Mouse (Mus musculus) layer of hippocampus, adult 8-10 months (tissue): ENCODE measurements around the gene Fmnl3. TPM values are rescaled to one million over a fixed set of nuclear protein-coding genes. Genes with fewer than 3 reads are reported as not detected.

Source experiments
- DNase-seq, 2 experiments: peaks; one replicate each; pipeline ENCODE4 v3.0.0; 2022; ENCODE audit warnings: low spot score in 2 of 2
- total RNA-seq, 4 experiments: library from RNA; stranded (reverse); gene quantifications; 2 replicates each; pipeline ENCODE4 v1.2.4; 2022

Fmnl3 gene
- total RNA-seq, 4 experiments from 2014 or later: 8.9 to 19.6 (median 14.1) TPM

GRCm38 (mm10) chr15:99318861-99319410 lies 51.3 kb downstream of the Fmnl3 start:
- no peak for DNase-seq

GRCm38 (mm10) chr15:99318071-99318470 lies 52.2 kb downstream of the Fmnl3 start:
- no peak for DNase-seq

GRCm38 (mm10) chr15:99317267-99317651 lies 53.0 kb downstream of the Fmnl3 start:
- no peak for DNase-seq

- peak; percentile 69 to 83 for DNase-seq
Observed at GRCm38 (mm10) chr15:99316314-99317266, 53.7 kb downstream of the Fmnl3 start.

GRCm38 (mm10) chr15:99314891-99315290 lies 55.4 kb downstream of the Fmnl3 start:
- no peak for DNase-seq

GRCm38 (mm10) chr15:99310617-99311016 lies 59.7 kb downstream of the Fmnl3 start:
- DNase-seq: no peak

- DNase-seq: no peak
Observed at GRCm38 (mm10) chr15:99309549-99309948, 60.7 kb downstream of the Fmnl3 start.

- DNase-seq: no peak
Observed at GRCm38 (mm10) chr15:99307476-99307875, 62.8 kb downstream of the Fmnl3 start.

- no peak for DNase-seq
Observed at GRCm38 (mm10) chr15:99296213-99296612, 74.1 kb downstream of the Fmnl3 start.

GRCm38 (mm10) chr15:99295484-99295981 lies 74.7 kb downstream of the Fmnl3 start, which contains the start of gene Fam186b:
Gene Fam186b, minus strand, starts transcription at chr15:99295888.
- DNase-seq: peak in 1 of 2 experiments; percentile 32

GRCm38 (mm10) chr15:99294813-99295374 lies 75.4 kb downstream of the Fmnl3 start, which contains the start of gene Prpf40b:
Gene Prpf40b, plus strand, starts transcription at chr15:99295087.
- peak; percentile 92 to 93 for DNase-seq

- no peak for DNase-seq
Observed at GRCm38 (mm10) chr15:99294287-99294686, 76.0 kb downstream of the Fmnl3 start.

GRCm38 (mm10) chr15:99290586-99290985 lies 79.7 kb downstream of the Fmnl3 start:
- no peak for DNase-seq

GRCm38 (mm10) chr15:99285189-99285535 lies 85.1 kb downstream of the Fmnl3 start:
- no peak for DNase-seq

GRCm38 (mm10) chr15:99284527-99285188 lies 85.6 kb downstream of the Fmnl3 start:
- no peak for DNase-seq

- DNase-seq: no peak
Observed at GRCm38 (mm10) chr15:99283456-99283855, 86.8 kb downstream of the Fmnl3 start.

GRCm38 (mm10) chr15:99278271-99278670 lies 92.0 kb downstream of the Fmnl3 start:
- no peak for DNase-seq

GRCm38 (mm10) chr15:99276095-99276494 lies 94.2 kb downstream of the Fmnl3 start:
- no peak for DNase-seq
